Mouse (Mus musculus) spleen, adult 2 months (tissue): ENCODE measurements around the gene Rfx5.

Source experiments
- CTCF ChIP-seq: fragments of 200-500 bp; IDR thresholded peaks from 2 replicates; pipeline ENCODE4 v1.5.1; 2011; ENCODE audit warnings: mild to moderate bottlenecking, inconsistent platforms; ENCODE audit not compliant: insufficient read depth, insufficient read length, insufficient replicate concordance; ENCODE audit errors: extremely low read depth
- POLR2A ChIP-seq: fragments of 200-500 bp; IDR thresholded peaks from 2 replicates; pipeline ENCODE4 v1.6.1; 2011; ENCODE audit warnings: low read depth, low read length, inconsistent platforms

DNA sequence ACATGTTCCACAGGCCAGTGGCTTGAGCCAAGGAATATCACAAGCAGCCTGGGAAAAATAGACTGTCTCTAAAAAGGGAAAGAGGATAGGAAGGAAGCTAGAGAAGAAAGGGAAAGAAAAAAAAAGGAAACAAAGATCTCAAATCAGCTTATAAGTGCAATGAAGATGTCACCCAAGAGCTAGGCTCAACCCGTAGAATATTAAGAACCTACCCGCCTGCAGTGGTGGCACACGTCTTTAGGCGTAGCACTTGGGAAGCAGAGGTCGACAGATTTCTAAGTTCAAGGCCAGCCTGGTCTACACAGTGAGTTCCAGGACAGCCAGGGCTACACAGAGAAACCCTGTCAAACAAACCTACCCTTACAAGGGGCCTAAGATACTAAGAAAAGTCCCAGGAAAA lies 19.7 kb downstream of the Rfx5 start:
- no peak for TF ChIP-seq POLR2A
- no peak for TF ChIP-seq CTCF
